Mouse (Mus musculus) neural tube, embryonic 14.5 days (tissue): Measurements from ENCODE around the gene Mrps33. TPM values are rescaled to one million over a fixed set of nuclear protein-coding genes. Genes with fewer than 3 reads are reported as not detected.
A peak's percentile ranks its signal among the peaks of the same experiment; 100 is the strongest.

Experiments
- ATAC-seq: fragments of 200-750 bp; cut with Nextera tagmentation; 2 replicates; pipeline ENCODE4 v1.8.0; 2017; ENCODE audit warnings: low read depth, mild to moderate bottlenecking, moderate TSS enrichment, moderate library complexity
- H3K27ac ChIP-seq: fragments of 300-500 bp; sonication (generic); 2 replicates; pipeline ENCODE4 v1.5.1; 2014; ENCODE audit warnings: low read depth, mild to moderate bottlenecking, control low read depth, low read length, moderate library complexity, mixed read lengths
- H3K27me3 ChIP-seq: fragments of 300-500 bp; sonication (generic); 2 replicates; pipeline ENCODE4 v1.6.1; 2014; ENCODE audit warnings: low read length; ENCODE audit not compliant: control insufficient read depth, insufficient read depth
- H3K36me3 ChIP-seq: fragments of 300-500 bp; sonication (generic); 2 replicates; pipeline ENCODE4 v1.6.1; 2014; ENCODE audit warnings: low read length, mixed read lengths; ENCODE audit not compliant: control insufficient read depth, insufficient read depth
- H3K4me1 ChIP-seq: fragments of 300-500 bp; sonication (generic); 2 replicates; pipeline ENCODE4 v1.6.1; 2014; ENCODE audit warnings: low read length; ENCODE audit not compliant: control insufficient read depth, insufficient read depth
- H3K4me2 ChIP-seq: fragments of 300-500 bp; sonication (generic); 2 replicates; pipeline ENCODE4 v1.6.1; 2014; ENCODE audit warnings: mild to moderate bottlenecking, low read depth, low read length, control low read depth
- H3K4me3 ChIP-seq: fragments of 300-500 bp; sonication (generic); 2 replicates; pipeline ENCODE4 v1.5.1; 2014; ENCODE audit warnings: low read depth, low read length, control low read depth, mixed read lengths
- H3K9ac ChIP-seq: fragments of 300-500 bp; sonication (generic); replicated peaks from 2 replicates; pipeline ENCODE4 v1.6.1; 2014; ENCODE audit warnings: low read depth, mild to moderate bottlenecking, control low read depth, low read length, mixed read lengths
- H3K9me3 ChIP-seq: fragments of 300-500 bp; sonication (generic); 2 replicates; pipeline ENCODE4 v1.6.1; 2016; ENCODE audit warnings: low read length; ENCODE audit not compliant: control insufficient read depth
- WGBS: fragments of 180-500 bp; shearing (Covaris S2); extraction: QIAGEN DNeasy Blood & Tissue Kit; methylation state at CpG from one replicate; pipeline ENCODE4 v1.1.7; 2014; 5-methylcytosine and 5-hydroxymethylcytosine counted together
- polyA plus RNA-seq: library from polyadenylated mRNA; unstranded; fragments of >200 nt; fragmentation: Nextera tagmentation; extraction: Ambion mirVana; gene quantifications from 2 replicates; pipeline ENCODE4 v1.2.1, GENCODE M21; 2014

Gene Mrps33
- polyA plus RNA-seq, 1 experiment from 2014 or later = 206 TPM

DNA sequence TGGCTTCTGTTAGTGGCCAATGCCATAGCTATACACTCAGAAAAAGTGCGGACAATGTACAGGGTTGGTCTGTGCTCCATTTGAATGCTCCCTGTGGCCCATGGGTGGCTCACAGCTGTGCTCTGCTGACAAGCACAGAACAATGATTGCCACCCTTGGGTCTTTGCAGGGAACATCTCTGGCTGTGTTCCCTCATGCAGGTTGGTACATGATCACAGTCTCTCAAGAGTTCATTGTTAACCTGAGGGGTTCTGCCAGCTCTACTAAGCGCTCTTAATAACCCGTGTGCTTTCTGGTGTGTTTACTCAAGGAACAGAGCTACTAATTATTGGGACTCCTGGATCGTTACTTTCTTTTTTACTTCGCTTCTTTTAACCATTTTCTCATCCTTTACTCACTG, 24.8 kb downstream of the Mrps33 start:
- Histone ChIP-seq H3K4me2 (no peak overlapping the region), H3K9ac (no peak overlapping the region), H3K36me3 (no peaks in the 10 kb centered on the region), H3K27ac (no peak overlapping the region), H3K9me3 (no peaks in the 10 kb centered on the region), H3K27me3 (no peaks in the 10 kb centered on the region), H3K4me3 (no peak overlapping the region), H3K4me1 (peaks cover 1% of the 10 kb centered on the region; the same call in 1 of the 2 replicates)
- no peak for ATAC-seq
- 76% methylated on average over 5 of the region's 5 CpGs for WGBS

DNA sequence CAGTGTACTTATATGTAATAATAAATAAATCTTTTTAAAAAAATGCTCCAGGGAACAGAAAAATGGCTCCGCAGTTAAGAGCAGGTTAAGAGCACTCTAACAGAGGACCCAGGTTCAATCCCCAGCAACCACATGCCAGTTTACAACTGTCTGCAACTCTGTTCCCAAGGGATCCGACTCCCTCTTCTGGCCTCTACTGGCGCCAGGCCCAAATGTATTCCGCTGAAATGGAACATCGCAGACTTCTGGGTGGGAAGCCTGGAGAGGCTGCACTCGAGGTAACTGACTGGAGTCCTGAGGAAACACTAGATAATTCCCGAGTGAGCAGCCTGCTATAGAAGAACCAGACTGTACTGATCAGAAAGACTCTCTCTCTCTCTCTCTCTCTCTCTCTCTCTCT, 27.3 kb downstream of the Mrps33 start:
- H3K36me3 ChIP-seq = no peaks in the 10 kb centered on the region
- WGBS = 66% methylated on average over 7 of the region's 7 CpGs
- no peak overlapping the region for H3K27ac ChIP-seq
- H3K9me3 ChIP-seq = no peaks in the 10 kb centered on the region
- no peak for ATAC-seq
- no peaks in the 10 kb centered on the region for H3K27me3 ChIP-seq
- H3K4me2 ChIP-seq = no peak overlapping the region
- H3K4me1 ChIP-seq = peaks cover 5% of the 10 kb centered on the region; the same call in 1 of the 2 replicates
- H3K4me3 ChIP-seq = no peak overlapping the region
- H3K9ac ChIP-seq = no peak overlapping the region

DNA sequence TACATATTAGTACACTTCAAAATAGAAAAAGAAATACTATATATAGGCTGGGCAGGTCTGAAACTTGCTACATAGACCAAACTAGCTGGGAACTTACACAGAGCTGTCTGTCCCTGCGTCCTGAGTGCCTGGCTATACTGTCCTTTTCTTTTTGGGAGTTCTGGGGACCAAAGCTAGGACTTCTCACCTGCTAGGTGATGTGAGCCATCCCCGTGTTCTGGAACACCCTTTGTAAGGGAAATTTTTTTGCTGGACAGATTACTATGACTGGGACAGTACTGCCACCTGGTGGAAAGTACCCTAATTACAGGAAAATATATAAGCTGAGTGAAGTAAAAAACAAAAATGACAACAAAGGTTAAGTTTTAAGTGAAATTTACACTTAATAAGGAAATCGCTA, 28.2 kb downstream of the Mrps33 start:
- Histone ChIP-seq H3K36me3 (no peaks in the 10 kb centered on the region), H3K4me2 (no peak overlapping the region), H3K9me3 (no peaks in the 10 kb centered on the region), H3K27ac (no peak overlapping the region), H3K4me1 (peaks cover 5% of the 10 kb centered on the region; the same call in 1 of the 2 replicates), H3K9ac (no peak overlapping the region), H3K4me3 (no peak overlapping the region), H3K27me3 (no peaks in the 10 kb centered on the region)
- ATAC-seq = no peak
- 34% methylated on average over 3 of the region's 3 CpGs for WGBS

DNA sequence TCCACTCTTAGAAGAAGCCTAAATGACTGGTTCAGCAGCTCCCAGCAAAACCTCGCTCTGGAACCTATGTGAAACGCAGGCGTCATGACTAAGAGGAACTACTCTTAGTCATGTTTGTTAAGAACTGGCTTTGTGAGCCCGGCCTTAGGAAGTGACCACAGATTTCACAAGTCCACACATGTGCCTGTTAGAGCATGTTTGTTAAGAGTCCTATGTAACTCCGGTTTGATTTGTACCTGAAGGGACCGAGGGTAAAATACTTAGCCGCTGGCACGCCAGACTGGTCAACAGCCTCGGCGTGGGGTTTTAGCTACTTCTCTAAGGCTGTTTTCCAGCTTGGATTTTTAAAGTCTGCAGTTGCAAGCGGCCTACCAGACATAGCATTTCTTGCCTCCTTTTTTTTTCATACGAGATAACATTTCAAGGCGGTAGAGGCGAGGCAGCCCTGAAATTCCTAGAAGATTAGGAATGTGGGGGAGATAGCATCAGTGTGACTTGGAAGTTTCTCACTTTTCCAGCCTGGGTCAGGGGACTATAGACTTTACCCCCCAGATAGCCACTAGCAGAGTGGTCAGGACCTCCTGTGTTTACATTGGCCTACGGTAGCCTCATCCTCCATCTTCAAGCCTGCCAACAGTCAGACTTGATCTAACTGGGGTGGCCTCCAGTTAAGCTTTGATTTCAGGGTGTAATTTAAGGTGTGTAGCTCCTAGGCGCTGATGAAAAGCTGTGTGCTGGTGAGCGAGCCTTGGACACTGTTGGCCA, 28.8 kb downstream of the Mrps33 start:
- ATAC-seq = no peak
- H3K4me3 ChIP-seq = no peak overlapping the region
- no peak overlapping the region for H3K27ac ChIP-seq

GRCm38 (mm10) chr6:39780857-39781666, 29.7 kb downstream of the Mrps33 start:
- H3K27ac ChIP-seq = peak overlapping the region; percentile 28; the same call in 1 of the 2 replicates
- H3K9ac ChIP-seq = no peak overlapping the region; the same call in 1 of the 2 replicates
- peak overlapping the region; percentile 10; the same call in 1 of the 2 replicates for H3K4me3 ChIP-seq
- no peaks in the 10 kb centered on the region for H3K9me3 ChIP-seq
- peaks cover 5% of the 10 kb centered on the region; the same call in 1 of the 2 replicates for H3K4me1 ChIP-seq
- H3K27me3 ChIP-seq = no peaks in the 10 kb centered on the region
- ATAC-seq = peak; percentile 44; the same call in 1 of the 2 replicates
- WGBS = 2% methylated on average over 18 of the region's 18 CpGs
- H3K4me2 ChIP-seq = peak overlapping the region; percentile 47
- no peaks in the 10 kb centered on the region for H3K36me3 ChIP-seq

More for the DNA sequence above, 28.8 kb downstream of the Mrps33 start:
- no peaks in the 10 kb centered on the region for H3K27me3 ChIP-seq
- no peak overlapping the region for H3K9ac ChIP-seq
- peaks cover 5% of the 10 kb centered on the region; the same call in 1 of the 2 replicates for H3K4me1 ChIP-seq
- no peaks in the 10 kb centered on the region for H3K36me3 ChIP-seq
- peak overlapping the region; percentile 47; the same call in 1 of the 2 replicates for H3K4me2 ChIP-seq
- H3K9me3 ChIP-seq = no peaks in the 10 kb centered on the region
- WGBS = 69% methylated on average over 17 of the region's 17 CpGs

- Histone ChIP-seq H3K36me3 (no peaks in the 10 kb centered on the region), H3K4me2 (no peak overlapping the region), H3K4me1 (peaks cover 5% of the 10 kb centered on the region; the same call in 1 of the 2 replicates), H3K4me3 (no peak overlapping the region), H3K27me3 (no peaks in the 10 kb centered on the region), H3K9me3 (no peaks in the 10 kb centered on the region), H3K27ac (no peak overlapping the region), H3K9ac (no peak overlapping the region)
- 79% methylated on average over 1 of the region's 1 CpGs for WGBS
- ATAC-seq = no peak
Observed at GRCm38 (mm10) chr6:39778506-39778905, 32.3 kb downstream of the Mrps33 start.

GRCm38 (mm10) chr6:39776275-39776674, 34.5 kb downstream of the Mrps33 start:
- H3K36me3 ChIP-seq = no peaks in the 10 kb centered on the region

DNA sequence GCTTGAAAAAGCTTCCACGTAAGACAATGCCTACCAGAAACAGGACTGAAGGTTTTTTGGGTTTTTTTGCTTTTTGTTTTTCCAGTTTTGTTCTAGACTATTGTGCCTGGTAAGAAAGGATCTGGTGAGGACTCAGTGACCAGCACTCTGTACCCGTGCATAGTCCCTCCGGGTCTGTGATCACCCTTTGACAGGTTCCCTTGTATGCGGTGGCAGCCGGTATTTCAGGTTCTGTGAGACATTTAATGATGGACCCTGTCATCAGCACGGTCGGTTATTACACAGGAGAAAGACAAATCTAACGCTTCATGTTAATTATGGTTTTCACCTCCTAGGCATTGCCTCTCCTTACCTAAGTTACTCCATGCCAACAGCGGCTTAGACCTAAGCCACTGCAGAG, 35.8 kb downstream of the Mrps33 start:
- WGBS = 93% methylated on average over 9 of the region's 9 CpGs
- Histone ChIP-seq H3K4me2 (no peak overlapping the region), H3K27ac (no peak overlapping the region), H3K36me3 (no peaks in the 10 kb centered on the region), H3K9ac (no peak overlapping the region), H3K4me1 (no peaks in the 10 kb centered on the region), H3K9me3 (no peaks in the 10 kb centered on the region), H3K27me3 (no peaks in the 10 kb centered on the region), H3K4me3 (no peak overlapping the region)
- ATAC-seq = no peak

More at GRCm38 (mm10) chr6:39776275-39776674, 34.5 kb downstream of the Mrps33 start:
- Histone ChIP-seq H3K4me1 (peaks cover 5% of the 10 kb centered on the region; the same call in 1 of the 2 replicates), H3K4me3 (no peak overlapping the region), H3K27ac (no peak overlapping the region), H3K9ac (no peak overlapping the region), H3K4me2 (no peak overlapping the region), H3K9me3 (no peaks in the 10 kb centered on the region), H3K27me3 (no peaks in the 10 kb centered on the region)
- no peak for ATAC-seq
- WGBS = 91% methylated on average over 6 of the region's 6 CpGs

DNA sequence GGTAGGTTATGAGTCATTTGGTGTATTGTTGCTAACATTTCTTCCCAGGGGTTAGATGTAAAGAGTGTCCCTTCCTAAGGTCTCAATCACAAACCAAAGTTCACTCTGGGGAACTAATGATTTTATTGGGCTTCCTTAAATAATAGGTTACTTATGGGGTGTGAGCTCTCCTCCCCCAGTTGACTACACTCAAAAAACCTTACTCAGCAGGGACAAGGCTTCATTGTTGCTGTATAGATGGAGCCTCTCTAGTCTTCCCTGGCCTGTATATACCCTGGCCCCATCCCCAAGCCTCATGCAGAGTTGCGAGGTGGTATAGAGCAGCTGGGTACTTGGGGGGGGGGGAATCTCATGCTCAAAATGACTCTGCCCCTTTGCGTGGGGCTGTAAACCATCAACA, 53.6 kb downstream of the Mrps33 start:
- Histone ChIP-seq H3K9ac (no peak overlapping the region), H3K4me1 (no peaks in the 10 kb centered on the region), H3K27me3 (no peaks in the 10 kb centered on the region), H3K4me2 (no peak overlapping the region), H3K4me3 (no peak overlapping the region), H3K36me3 (no peaks in the 10 kb centered on the region), H3K9me3 (no peaks in the 10 kb centered on the region), H3K27ac (no peak overlapping the region)
- no peak for ATAC-seq
- WGBS = 41% methylated on average over 2 of the region's 2 CpGs
